In genomic region chr11:94732773-94733172, GRCm38 (mm10) we compare ENCODE assay signal across 9 mouse cellular contexts. TPM values are rescaled to one million over a fixed set of nuclear protein-coding genes. Genes with fewer than 3 reads are reported as not detected.
DNase-seq lines count a peak whose midpoint lies in the region; ATAC-seq and TF ChIP-seq lines count a peak whose summit lies in the region.
"Had no signal": no experiment of that assay in that cellular context is flagged by ENCODE, and none has a peak within 500 bp of the region (broad histone marks: within the 10 kb centered on the region; RNA-seq: fewer than 3 reads in every experiment).

No protein-coding gene starts in this region.

- no peaks in the 10 kb centered on the region for H3K27me3 ChIP-seq in cerebellum, adult 2 months (ENCODE audit: control insufficient read depth, insufficient read depth, low read length)
- no peaks in the 10 kb centered on the region for H3K27me3 ChIP-seq in forebrain, embryonic 11.5 days (ENCODE audit: control insufficient read depth, insufficient read depth, low read length)

- peak; percentile 68 for ATAC-seq in megakaryocyte progenitor cell, adult 5-6 weeks (replicated peaks; ENCODE audit: poor library complexity)
- no peak for ATAC-seq in forebrain, embryonic 11.5 days (replicated peaks; ENCODE audit: low FRiP score)

- no peak overlapping the region for H3K4me2 ChIP-seq in forebrain, embryonic 11.5 days (ENCODE audit: low read depth, low read length, severe bottlenecking)

- WGBS in cerebellum, adult 2 months: 52% methylated on average over 8 of the region's 8 CpGs
- WGBS in forebrain, embryonic 11.5 days: 58% methylated on average over 8 of the region's 8 CpGs

- H3K27ac ChIP-seq in cerebellum, adult 2 months (ENCODE audit: insufficient read depth, low read length): no peak overlapping the region
- no peak overlapping the region for H3K27ac ChIP-seq in forebrain, embryonic 11.5 days (ENCODE audit: low read depth, low read length)

- DNase-seq in cerebellum, adult 2 months: no peak
- no peak for DNase-seq in cerebellum, postnatal 36 days
- DNase-seq in spleen, postnatal 36 days (ENCODE audit: low spot score in 2 of 2): peak; percentile 4 to 5
- DNase-seq in spleen, postnatal 4 days (ENCODE audit: low spot score in 2 of 2): no peak
- DNase-seq in induced T-regulatory cell, adult 2 months (ENCODE audit: low read depth): peak; percentile 56
- DNase-seq in right cerebral cortex, postnatal 10 days (ENCODE audit: low spot score in 2 of 2): no peak
- DNase-seq in forebrain, embryonic 11.5 days (ENCODE audit: low spot score): no peak

- no peaks in the 10 kb centered on the region for H3K4me1 ChIP-seq in cerebellum, adult 2 months (ENCODE audit: control insufficient read depth, insufficient read depth, low read length)
- H3K4me1 ChIP-seq in forebrain, embryonic 11.5 days (replicated peaks; ENCODE audit: control insufficient read depth, insufficient read depth, low read length): no peaks in the 10 kb centered on the region

- H3K9ac ChIP-seq in forebrain, embryonic 11.5 days (ENCODE audit: low read length): no peak overlapping the region

- no peak for TF ChIP-seq POLR2A in cerebellum, adult 2 months (IDR thresholded peaks at IDR 0.05; ENCODE audit: borderline replicate concordance, insufficient read depth, low read length)

- no peaks in the 10 kb centered on the region for H3K9me3 ChIP-seq in forebrain, embryonic 11.5 days (ENCODE audit: control insufficient read depth, low read length)

- TF ChIP-seq CTCF in cerebellum, adult 2 months (IDR thresholded peaks at IDR 0.05; ENCODE audit: borderline replicate concordance, insufficient read depth, low read depth, low read length): 0 out of 2 replicates have a peak, but pooled peaks have one; percentile 1

- H3K36me3 ChIP-seq in forebrain, embryonic 11.5 days (ENCODE audit: control insufficient read depth, insufficient read depth, low read length): no peaks in the 10 kb centered on the region

- no peak overlapping the region for H3K4me3 ChIP-seq in cerebellum, adult 2 months (replicated peaks; ENCODE audit: insufficient read depth, low read depth, low read length)
- no peak overlapping the region for H3K4me3 ChIP-seq in forebrain, embryonic 11.5 days (ENCODE audit: low read depth, low read length)

RNA-seq across cellular contexts. Expression of gene Cdc34b, which starts 8.8 kb away (rescaled TPM):
- 0.33 and 0.48 TPM in 2 replicates for polyA plus RNA-seq in cerebellum, adult 2 months (2012; rRNA removed)
- total RNA-seq in megakaryocyte progenitor cell, adult 5-6 weeks (2015): not detected in 2 replicates
- total RNA-seq in megakaryocyte progenitor cell, adult 5-6 weeks (2017): not detected in 2 replicates
- polyA plus RNA-seq in forebrain, embryonic 11.5 days (2014; fragmentation: Nextera tagmentation; extraction: Ambion mirVana): 0.23 TPM in 1 of 2 replicates, not detected in the other
- polyA plus RNA-seq: neural tube, embryonic 14.5 days had no signal

RNA-seq across cellular contexts. Expression of gene Gm11541, which starts 28.5 kb away (rescaled TPM):
- not detected in 2 replicates for polyA plus RNA-seq in cerebellum, adult 2 months (2012; rRNA removed)
- not detected in 2 replicates for total RNA-seq in megakaryocyte progenitor cell, adult 5-6 weeks (2015)
- total RNA-seq in megakaryocyte progenitor cell, adult 5-6 weeks (2017): not detected in 2 replicates
- not detected in 2 replicates for polyA plus RNA-seq in forebrain, embryonic 11.5 days (2014; fragmentation: Nextera tagmentation; extraction: Ambion mirVana)
- polyA plus RNA-seq: neural tube, embryonic 14.5 days had no signal

RNA-seq across cellular contexts. Expression of gene Tmem92, which starts 49.7 kb away (rescaled TPM):
- not detected in 2 replicates for polyA plus RNA-seq in cerebellum, adult 2 months (2012; rRNA removed)
- total RNA-seq in megakaryocyte progenitor cell, adult 5-6 weeks (2015): not detected in 2 replicates
- not detected in 2 replicates for total RNA-seq in megakaryocyte progenitor cell, adult 5-6 weeks (2017)
- polyA plus RNA-seq in forebrain, embryonic 11.5 days (2014; fragmentation: Nextera tagmentation; extraction: Ambion mirVana): not detected in 2 replicates
- polyA plus RNA-seq: neural tube, embryonic 14.5 days had no signal

RNA-seq across cellular contexts. Expression of gene Xylt2, which starts 55.5 kb away (rescaled TPM):
- 30.5 and 30.7 TPM in 2 replicates for polyA plus RNA-seq in cerebellum, adult 2 months (2012; rRNA removed)
- 1.8 and 2.2 TPM in 2 replicates for total RNA-seq in megakaryocyte progenitor cell, adult 5-6 weeks (2015)
- 4.9 and 5.2 TPM in 2 replicates for total RNA-seq in megakaryocyte progenitor cell, adult 5-6 weeks (2017)
- polyA plus RNA-seq in forebrain, embryonic 11.5 days (2014; fragmentation: Nextera tagmentation; extraction: Ambion mirVana): 18.0 and 19.8 TPM in 2 replicates

Comparison
In these comparisons a context has a peak if more than half of its experiments do, and no peak if none do; other contexts are left out.
1. DNase-seq: peak in spleen, postnatal 36 days (2 of 2) and induced T-regulatory cell, adult 2 months (single experiment); none in cerebellum, adult 2 months (0 of 2), cerebellum, postnatal 36 days (0 of 2), spleen, postnatal 4 days (0 of 2), right cerebral cortex, postnatal 10 days (0 of 2) and forebrain, embryonic 11.5 days (single experiment).